Mouse (Mus musculus) cerebellum, postnatal 36 days (tissue): ENCODE data around the gene Tmem128.

Experiments
- DNase-seq, 2 experiments: peaks; one replicate each; pipeline ENCODE4 v3.0.0; 2021 to 2022; ENCODE audit warnings: mixed read lengths in 2 of 2

Gene Tmem128

GRCm38 (mm10) chr5:38277936-38278600 is 18.1 kb downstream of the Tmem128 start:
- DNase-seq = no peak

- no peak for DNase-seq
Observed at GRCm38 (mm10) chr5:38280075-38280474, 20.1 kb downstream of the Tmem128 start.

GRCm38 (mm10) chr5:38285724-38286123 is 25.7 kb downstream of the Tmem128 start:
- DNase-seq = no peak

- no peak for DNase-seq
Observed at GRCm38 (mm10) chr5:38288476-38288875, 28.5 kb downstream of the Tmem128 start.

GRCm38 (mm10) chr5:38301761-38302411 is 41.9 kb downstream of the Tmem128 start:
- no peak for DNase-seq

- DNase-seq = no peak
Observed at GRCm38 (mm10) chr5:38302651-38303050, 42.7 kb downstream of the Tmem128 start.

GRCm38 (mm10) chr5:38305241-38305640 is 45.3 kb downstream of the Tmem128 start:
- no peak for DNase-seq

- peak; percentile 92 to 96 for DNase-seq
Observed at GRCm38 (mm10) chr5:38307255-38308101, 47.5 kb downstream of the Tmem128 start.

- DNase-seq = peak; percentile 51 to 57
Observed at GRCm38 (mm10) chr5:38308873-38309272, 48.9 kb downstream of the Tmem128 start.

- no peak for DNase-seq
Observed at GRCm38 (mm10) chr5:38309795-38310194, 49.8 kb downstream of the Tmem128 start.
